Mouse (Mus musculus) frontal cortex, adult (tissue): ENCODE data around the gene Caln1.
"Not testable (repeated sequence)": the region's sequence is repeated elsewhere in the genome, so short reads cannot be mapped to it uniquely, and the experiment has no call there.

Experiments
- ATAC-seq: cut with Nextera tagmentation; 2 replicates; pipeline ENCODE4 v1.9.2; 2017; ENCODE audit warnings: mild to moderate bottlenecking, moderate library complexity, mixed read lengths; ENCODE audit not compliant: low TSS enrichment

Gene Caln1

DNA sequence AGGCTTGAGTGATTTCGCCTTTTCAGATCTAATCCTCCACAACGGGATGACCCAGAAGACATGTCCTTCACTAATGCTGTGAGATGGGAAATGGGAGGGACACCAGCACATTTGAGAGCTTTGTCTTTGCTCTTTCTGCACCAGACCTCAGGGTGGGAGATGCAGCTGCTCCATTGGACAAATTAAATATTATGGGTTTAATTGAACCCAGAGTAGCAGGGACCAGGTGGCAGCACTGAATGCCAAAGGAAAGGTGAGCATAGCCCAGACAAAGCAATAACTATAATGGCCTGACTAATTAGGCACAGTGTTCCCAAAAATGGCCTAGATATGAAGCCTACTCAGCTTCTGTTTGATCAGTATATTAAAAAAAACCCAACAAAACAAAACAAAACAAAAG, 158.2 kb downstream of the Caln1 start:
- no peak for ATAC-seq

DNA sequence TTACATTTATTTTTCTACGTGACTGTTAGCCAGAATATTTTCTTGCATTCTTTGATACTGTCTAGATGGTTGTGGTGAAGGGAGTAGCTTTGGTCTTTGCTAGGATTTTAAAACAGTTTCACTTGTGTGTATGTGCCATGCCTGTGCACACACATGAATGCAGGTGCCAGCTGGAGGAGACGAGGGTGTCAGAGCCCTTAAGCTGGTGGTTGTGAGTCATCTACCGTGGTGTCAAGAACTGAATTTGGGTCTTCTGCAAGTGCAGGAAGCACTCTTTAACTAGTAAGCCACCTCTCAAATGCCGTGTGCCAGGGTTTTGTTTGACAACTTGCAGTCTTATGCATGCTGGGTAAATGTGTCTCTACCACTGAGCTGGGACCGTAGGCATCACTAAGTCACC, 178.2 kb downstream of the Caln1 start:
- peak; percentile 85 for ATAC-seq

DNA sequence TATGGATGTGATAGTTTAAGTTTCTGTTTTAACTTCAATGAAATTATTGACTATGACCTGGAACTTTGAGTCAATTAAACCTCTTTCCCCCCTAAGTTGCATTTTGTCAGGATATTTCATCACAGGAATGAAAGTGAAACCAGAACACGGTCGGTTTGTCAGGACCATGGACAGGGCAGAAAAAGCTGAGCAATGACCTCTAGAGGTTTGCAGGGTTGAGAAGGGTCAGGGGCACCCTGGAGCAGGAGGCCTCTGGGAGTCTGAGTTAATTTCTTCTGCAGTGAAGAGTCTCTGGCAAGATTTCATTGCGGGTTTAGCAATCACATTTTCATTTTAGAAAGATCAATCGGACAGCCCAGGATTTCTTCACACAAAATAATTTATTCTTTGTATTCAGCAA, 184.7 kb downstream of the Caln1 start:
- no peak for ATAC-seq

DNA sequence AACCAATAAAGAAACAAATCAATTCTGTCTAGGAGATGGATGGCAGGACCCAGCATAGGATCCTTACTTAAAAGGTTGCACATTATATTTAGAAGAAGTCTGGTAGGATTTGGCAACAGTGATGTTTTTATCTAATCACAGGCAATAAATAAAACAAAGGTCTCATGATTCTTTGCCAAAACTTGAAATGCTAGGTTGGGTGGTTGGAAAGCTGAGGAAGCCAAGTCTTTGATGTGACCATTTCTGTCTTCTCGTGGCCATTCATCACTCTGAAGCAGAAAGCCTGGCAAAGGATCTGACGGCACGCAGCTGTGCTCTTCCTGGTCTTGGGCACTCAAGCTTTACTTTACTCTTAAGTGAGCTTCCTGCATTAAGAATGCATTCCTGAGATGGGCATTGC, 193.9 kb downstream of the Caln1 start:
- ATAC-seq, result no peak

DNA sequence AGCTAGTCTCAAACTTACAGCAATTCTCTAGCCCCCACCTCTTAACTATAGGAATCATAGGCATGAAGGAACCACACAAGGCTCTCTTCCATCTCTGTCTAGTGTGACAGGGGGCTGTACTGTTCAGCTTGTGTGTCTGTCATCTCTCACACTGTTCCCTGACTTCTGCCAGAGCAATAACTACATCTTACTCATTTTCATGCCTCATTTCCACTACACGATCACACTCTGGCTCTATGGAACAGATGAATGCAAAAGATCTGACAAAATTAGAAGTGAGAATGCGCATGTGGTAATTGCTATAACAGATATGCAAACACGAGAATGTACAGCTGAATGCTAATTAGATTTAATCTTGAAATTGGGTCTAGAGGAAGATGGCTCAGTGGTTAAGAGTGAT, 196.7 kb downstream of the Caln1 start:
- peak; percentile 89 for ATAC-seq

DNA sequence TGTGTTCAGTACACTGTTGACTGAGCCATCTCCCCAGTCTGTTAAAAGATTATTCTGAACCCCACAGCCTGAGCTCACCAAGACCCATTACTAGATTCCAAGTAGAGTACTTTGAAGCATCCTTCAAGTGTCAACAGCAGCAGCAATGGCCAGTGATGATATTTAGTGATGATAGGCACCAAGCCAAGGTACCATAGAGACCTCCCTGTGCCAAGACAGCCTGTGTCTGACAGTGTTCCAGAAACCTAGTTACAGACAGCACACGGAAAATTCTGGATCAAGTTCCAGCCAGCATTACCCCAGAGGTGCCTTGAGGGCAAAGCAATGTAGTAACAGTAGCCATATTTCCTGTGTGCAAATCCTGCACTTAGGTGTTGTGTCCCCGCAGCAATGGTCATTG, 208.3 kb downstream of the Caln1 start:
- ATAC-seq, result no peak

DNA sequence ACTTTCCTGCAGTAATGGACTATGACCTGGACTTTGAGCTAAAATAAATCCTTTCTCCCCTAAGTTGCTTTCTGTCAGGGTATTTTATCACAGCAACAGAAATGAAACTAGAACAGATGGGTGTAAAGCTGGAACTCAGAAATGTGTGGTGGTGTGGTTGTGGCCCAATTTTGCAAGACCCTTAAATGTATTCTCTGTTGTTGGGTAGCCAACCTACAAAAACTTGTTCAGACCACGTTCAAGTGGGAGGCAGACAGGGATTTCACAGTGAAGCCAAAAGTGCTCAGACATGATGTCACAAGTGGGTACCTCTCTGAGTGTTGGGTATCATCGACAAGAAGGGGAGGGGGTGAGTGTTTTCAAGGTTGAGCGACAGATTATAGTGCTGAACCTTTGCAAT, 214.8 kb downstream of the Caln1 start:
- ATAC-seq, result peak; percentile 55; the same call in 1 of the 2 replicates

DNA sequence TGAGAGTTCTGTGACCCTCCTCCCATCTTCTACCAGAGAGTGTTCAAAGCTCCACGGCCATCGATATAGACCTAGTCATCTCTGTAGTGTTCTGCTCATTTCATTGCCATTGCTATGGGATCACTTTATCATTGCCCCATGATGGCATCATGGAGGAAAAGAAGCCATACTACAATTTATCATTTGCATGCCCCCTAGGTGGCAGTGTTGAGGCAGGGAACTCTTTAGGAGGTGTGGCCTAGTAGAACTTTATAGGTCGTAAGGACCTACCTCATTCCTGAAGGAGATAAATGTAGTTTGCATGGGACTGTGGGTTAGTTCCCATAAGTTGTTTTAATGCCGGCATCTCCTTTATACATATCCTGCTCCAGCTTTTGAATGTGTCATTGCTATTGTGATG, 217.0 kb downstream of the Caln1 start:
- no peak for ATAC-seq

DNA sequence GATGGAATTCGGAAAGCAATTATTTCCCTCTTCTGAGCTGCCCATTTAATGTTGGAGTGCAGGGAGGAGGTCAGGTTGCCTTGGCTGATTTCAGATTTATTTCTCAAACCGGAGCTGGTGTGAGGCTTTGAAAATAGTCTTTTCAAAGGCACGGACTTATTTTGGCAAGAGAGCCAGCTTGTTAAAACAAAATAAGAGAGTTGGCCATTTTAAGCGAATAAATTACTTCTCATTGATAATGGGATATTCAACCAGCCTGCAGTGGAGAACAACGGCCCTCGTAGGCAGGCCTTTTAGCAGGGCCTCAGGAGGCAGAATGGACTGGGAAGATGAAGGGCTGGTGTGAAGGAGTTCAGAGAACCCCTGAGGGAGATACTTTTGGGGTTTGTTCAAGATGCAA, 227.3 kb downstream of the Caln1 start:
- no peak; the same call in 1 of the 2 replicates for ATAC-seq

DNA sequence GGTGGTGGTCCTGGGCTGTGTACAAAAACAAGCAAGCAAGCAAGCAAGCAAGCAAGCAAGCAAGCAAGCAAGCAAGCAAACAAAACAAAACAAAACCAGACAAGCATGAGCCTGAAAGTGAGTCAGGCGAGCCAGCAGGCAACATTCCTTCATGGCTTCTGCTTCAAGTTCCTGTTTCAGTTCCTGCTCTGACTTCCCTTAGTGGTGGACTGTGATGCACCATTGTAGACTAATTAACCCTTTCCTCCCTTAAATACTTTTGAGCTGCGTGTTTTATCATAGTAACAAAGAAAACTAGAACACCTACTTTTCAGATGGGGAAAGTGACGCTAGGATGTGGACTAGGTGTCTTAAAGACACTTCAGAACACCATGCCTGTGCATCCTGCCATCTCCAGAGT, 244.4 kb downstream of the Caln1 start:
- ATAC-seq, result no peak

DNA sequence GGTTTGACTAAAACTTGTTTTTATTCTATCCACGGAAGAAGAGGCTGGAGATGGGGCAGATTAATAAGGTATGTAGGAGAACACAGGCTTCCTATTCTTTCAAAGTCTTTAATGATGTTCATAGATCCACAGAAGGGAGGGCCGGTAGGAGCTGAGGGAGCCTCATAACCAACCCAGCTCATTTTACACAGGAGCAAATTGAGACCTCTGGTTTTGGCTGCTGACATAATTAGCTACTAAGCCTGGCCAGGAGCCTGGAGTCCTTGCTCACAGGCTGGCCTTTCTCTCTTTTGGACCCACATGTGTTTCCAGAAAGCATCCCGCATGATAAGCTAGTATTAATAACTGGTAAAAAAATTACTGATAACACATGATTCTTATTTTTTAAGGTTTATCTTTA, 245.0 kb downstream of the Caln1 start:
- ATAC-seq, result no peak

DNA sequence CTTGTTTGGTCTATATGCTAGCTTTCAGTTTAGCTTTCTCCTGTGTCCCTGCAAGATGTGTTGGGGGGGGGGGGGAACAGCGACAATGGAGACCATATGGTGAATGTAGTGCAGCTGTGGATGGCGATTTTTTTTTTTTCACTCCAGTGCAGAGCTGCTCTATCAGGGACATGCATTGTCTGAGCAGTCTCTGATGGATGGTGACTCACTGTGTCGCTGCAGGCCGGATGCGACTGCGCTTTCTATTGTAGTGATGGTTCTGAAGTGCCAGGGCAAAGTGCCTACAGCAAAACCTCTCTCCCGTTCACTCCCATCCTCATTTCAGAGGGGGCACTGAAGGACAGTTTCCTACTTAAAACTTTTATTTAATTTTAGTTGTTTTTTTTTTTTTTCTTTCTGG, 250.8 kb downstream of the Caln1 start:
- peak; percentile 65; the same call in 1 of the 2 replicates for ATAC-seq

DNA sequence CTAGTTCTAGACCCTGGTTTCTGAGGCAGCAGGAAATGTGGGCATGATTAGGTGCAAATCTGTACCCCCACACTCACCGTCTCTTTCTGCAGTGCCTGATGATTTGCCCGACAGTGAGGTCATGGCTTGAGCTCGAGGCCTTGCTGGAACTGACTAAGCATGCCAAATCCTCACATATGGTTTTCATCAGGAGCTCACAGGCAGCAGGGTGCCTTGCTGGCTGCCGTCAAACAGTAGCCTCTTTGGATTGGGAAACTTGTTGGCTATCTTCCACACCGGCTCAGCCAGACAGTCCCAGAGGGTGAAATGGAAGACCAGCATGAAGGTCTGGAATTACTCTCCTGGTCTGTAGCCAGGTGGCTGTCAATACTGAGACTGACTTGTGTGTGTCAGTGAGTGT, 254.0 kb downstream of the Caln1 start:
- no peak for ATAC-seq

DNA sequence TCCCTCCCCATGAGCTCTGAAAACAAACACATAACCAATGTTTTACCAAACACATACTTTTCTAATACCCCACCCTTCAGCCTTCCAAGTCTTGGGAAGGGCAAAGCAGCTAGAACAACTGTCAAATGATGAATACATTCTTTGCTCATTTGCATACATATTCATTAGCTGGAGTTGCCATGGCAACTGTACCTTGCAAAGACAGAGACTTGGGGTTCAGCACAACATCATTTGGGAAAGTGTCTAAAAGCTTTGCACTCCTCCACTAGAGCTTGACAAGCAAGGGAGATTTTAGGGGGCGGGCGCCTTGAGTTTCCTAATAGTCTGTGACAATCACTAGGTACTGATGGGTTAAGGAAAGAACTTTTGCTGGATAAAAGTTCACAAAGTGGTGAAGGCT, 258.5 kb downstream of the Caln1 start:
- ATAC-seq, result peak; percentile 44; the same call in 1 of the 2 replicates

DNA sequence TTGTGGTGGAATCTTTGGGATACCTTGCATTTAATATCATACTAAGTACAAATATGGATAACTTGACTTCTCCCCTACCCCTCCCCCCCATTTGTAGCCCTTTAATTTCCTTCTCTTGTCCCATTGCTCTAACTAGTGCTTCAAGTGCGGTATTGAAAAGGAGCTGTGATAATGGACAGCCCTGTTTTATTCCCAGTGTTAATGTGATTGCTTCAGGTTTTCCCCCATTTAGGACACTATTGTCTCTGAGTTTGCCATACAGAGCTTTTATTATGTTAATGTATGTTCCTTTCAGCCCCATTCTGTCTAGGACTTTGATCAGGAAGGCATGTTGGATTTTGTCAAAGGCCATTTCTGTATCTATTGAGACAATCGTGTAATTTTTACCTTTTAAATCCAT, 266.1 kb downstream of the Caln1 start:
- no peak for ATAC-seq

DNA sequence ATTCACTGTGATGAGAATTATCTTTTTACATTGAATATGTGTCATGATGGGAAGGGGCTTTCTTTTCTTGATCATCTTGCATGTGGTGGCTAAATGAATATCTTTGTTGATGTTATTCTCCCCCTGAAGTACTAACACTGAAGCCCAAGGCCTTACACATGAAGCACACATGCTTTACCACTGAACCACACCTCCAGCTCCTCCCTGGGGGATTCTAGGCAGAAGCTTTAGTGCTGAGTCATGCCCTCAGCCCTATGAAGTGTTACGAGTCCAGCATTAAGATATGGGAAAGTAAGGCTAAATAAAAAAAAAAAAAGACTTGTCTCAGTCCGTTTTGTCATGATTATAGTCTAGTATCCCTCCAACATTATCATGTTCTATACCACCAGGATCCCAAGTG, 272.6 kb downstream of the Caln1 start:
- no peak for ATAC-seq

DNA sequence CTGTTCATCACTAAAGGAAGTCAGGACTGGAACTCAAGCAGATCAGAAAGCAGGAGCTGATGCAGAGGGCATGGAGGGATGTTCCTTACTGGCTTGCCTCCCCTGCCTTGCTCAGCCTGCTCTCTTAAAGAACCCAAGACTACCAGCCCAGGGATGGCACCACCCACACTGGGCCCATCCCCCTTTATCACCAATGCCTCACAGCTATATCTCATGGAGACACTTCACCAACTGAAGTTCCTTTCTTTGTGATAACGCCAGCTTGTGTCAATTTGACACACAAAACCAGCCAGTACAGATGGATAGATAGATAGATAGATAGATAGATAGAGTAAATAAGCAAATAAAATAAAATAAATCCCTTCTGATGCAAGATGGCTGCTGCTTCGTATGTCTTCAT, 276.9 kb downstream of the Caln1 start:
- ATAC-seq, result not testable (repeated sequence)

DNA sequence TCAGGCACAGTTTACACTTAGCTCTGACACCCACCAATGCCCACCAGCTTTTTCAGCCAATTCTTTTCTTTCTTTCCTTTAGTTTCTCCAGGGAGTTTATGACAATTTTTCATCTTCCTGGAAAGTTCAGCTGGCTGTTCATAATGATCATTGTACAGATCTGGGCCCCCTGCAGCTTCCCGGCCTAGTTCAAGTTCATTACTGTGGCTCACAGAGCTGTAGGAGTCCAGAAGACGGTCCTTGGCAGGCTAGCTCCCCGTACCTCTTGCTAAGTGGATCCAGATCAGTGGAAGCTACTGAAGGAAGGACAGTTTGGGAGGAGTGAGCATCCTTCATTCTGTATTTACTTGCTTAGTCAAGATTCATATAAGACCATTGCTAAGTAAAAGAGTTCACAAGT, 288.9 kb downstream of the Caln1 start:
- no peak for ATAC-seq

DNA sequence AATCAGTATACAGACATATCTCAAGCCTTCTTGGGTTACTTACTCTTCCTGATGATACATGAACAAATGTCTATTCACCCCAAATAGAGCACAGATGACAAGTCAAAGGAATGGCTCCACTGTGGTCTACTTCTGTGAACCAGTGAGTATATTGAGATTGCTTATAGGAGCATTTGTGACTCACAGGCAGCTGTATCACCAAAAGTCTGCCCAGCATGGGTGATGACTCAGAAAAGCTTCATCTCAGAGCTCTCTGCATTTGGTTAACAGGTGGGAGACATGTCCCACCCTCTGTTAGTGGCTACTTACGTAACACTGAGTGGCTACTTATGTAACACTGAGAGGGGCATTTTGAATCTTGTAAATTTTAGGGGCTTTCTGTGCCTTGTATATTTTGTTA, 296.8 kb downstream of the Caln1 start:
- ATAC-seq, result peak; percentile 64; the same call in 1 of the 2 replicates

DNA sequence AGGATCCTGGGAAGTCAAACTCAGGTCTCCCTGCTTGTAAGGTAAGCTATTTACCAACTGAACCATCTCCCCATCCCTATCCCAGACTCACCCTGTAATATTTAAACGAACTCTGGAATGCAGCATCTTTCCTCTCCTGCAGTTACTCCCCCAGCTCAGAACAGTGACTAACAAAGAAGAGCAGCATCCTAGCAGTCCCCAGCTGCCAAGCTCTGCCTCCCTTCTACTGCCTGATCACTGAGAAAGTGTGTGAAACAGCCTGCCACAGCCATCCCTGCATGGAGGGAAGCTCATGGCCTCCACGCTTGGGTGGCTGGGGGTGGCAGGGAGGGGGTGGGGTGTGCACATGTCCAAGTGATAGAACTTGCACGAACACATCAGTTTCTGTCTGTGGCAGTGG, 303.3 kb downstream of the Caln1 start:
- peak; percentile 96 for ATAC-seq

DNA sequence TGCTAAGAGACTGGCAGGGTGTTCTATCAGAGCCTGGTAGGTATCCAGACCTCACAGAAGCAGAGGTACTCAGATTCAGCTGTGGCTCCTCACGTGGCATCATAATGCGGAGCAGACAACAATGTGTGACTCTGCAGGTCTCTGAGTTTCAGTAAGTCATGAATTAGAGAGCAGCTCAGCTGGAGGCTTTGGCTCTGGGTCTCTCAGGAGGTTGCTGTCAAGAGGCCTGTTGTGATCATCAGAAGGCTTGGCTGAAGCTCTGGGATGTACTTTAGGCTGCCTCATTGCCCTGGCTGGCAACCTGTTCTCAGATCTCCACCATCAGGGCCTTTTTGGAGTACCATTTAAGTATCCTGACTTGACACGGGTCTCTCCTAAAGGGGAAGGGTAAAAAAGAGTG, 303.8 kb downstream of the Caln1 start:
- 0 out of 2 replicates have a peak, but pooled peaks have one; percentile 9 for ATAC-seq

DNA sequence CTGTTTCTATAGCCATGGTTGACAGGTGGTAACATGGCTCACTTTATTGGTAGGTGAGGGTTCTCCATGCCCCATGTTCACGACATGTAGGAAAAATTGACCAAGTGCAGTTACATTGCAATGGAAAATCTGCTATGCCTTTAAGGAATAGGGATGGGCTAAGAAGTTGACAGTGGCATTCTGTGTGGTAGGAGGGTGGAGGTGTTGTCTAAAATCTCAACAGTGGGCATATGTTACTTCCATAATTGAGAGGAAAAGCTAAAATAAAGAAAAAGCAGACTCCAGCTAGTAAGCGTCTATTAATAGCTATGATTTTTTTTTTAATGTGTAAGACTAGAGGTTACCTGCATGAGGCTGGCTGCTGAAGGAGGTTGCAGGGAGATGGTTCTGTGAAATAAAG, 308.6 kb downstream of the Caln1 start:
- peak; percentile 85 for ATAC-seq

DNA sequence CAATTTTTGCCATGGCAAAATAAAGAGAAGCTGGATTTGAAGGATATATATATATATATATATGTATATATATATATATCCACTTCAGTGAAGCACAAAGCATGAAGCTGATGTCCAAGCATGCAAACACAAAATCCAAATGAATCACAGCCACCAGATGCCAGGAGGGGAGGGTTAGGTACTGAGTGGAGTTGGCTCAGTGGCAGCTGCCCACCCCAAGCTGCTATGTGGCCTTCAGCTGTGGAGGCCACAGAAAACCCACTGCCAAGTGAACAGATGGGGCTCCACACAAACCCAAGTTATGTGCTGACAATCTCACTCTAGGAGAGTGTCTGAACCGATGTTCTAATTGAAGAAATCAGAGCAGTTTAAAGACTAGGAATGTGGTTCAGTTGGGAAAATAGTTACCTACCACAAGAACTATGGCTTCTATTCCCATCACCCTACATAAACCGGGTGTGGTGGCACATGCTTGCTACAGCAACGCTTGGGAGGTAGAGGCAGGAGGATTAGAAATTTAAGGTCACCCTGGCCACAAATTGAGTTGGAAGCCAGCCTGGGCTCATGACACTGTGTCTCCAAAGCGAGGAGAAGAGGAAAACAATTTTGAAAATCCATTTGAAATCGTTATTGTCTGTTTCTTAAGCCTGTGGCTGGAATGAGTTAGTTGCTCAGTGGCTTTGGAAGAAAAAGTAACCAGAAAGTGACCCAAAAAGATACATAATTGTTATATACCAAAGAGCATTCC, 316.8 kb downstream of the Caln1 start:
- peak; percentile 84 for ATAC-seq
